Mouse (Mus musculus) cerebellum, adult 2 months (tissue): ENCODE results near the gene Ube2o. TPM values are rescaled to one million over a fixed set of nuclear protein-coding genes. Genes with fewer than 3 reads are reported as not detected.

Source experiments
- DNase-seq, 2 experiments: peaks; one replicate each; pipeline ENCODE4 v3.0.0; 2021
- H3K27ac ChIP-seq: fragments of 200-500 bp; 2 replicates; pipeline ENCODE4 v1.5.1; 2012; ENCODE audit warnings: low read length, control low read depth, inconsistent platforms; ENCODE audit not compliant: insufficient read depth
- H3K27me3 ChIP-seq: fragments of 200-500 bp; 2 replicates; pipeline ENCODE4 v1.6.1; 2012; ENCODE audit warnings: inconsistent platforms, mild to moderate bottlenecking, low read length, moderate library complexity; ENCODE audit not compliant: control insufficient read depth, insufficient read depth
- H3K4me1 ChIP-seq: fragments of 200-500 bp; 2 replicates; pipeline ENCODE4 v1.6.1; 2011; ENCODE audit warnings: low read length; ENCODE audit not compliant: control insufficient read depth, insufficient read depth
- H3K4me3 ChIP-seq: fragments of 200-500 bp; replicated peaks from 2 replicates; pipeline ENCODE3; 2011; ENCODE audit warnings: mild to moderate bottlenecking, low read depth, low read length, control low read depth; ENCODE audit not compliant: insufficient read depth
- CTCF ChIP-seq: fragments of 200-500 bp; IDR thresholded peaks from 2 replicates; pipeline ENCODE4 v1.5.1; 2011; ENCODE audit warnings: low read depth, mild to moderate bottlenecking, control low read depth, low read length, moderate library complexity, borderline replicate concordance; ENCODE audit not compliant: insufficient read depth
- POLR2A ChIP-seq: fragments of 200-500 bp; IDR thresholded peaks from 2 replicates; pipeline ENCODE4 v1.6.1; 2011; ENCODE audit warnings: low read length, control low read depth, borderline replicate concordance; ENCODE audit not compliant: insufficient read depth
- WGBS: fragments of 180-500 bp; shearing (Covaris S2); methylation state at CpG from one replicate; pipeline ENCODE4 v1.1.7; 2018; 5-methylcytosine and 5-hydroxymethylcytosine counted together
- polyA plus RNA-seq: library from polyadenylated mRNA; depleted of rRNA; stranded (reverse); fragments of >200 nt; gene quantifications from 2 replicates; pipeline ENCODE4 v1.2.3, GENCODE M21; 2012; rRNA removed

Gene Ube2o
- polyA plus RNA-seq, 1 experiment, result 88.2 TPM

- Histone ChIP-seq H3K4me1 (no peaks in the 10 kb centered on the region), H3K27me3 (no peaks in the 10 kb centered on the region), H3K27ac (no peak overlapping the region), H3K4me3 (no peak overlapping the region)
- WGBS, result 58% methylated on average over 6 of the region's 6 CpGs
- no peak for DNase-seq
- no peak for TF ChIP-seq POLR2A
- TF ChIP-seq CTCF, result no peak
Observed at GRCm38 (mm10) chr11:116491338-116491737, 89.9 kb downstream of the Ube2o start.

- Histone ChIP-seq H3K27me3 (no peaks in the 10 kb centered on the region), H3K27ac (peak overlapping the region; percentile 63), H3K4me3 (peak overlapping the region; percentile 95), H3K4me1 (no peaks in the 10 kb centered on the region)
- under 1% methylated on average over 62 of the region's 62 CpGs for WGBS
- TF ChIP-seq CTCF (no peak), POLR2A (peak; percentile 86)
- peak; percentile 86 to 90 for DNase-seq
Observed at GRCm38 (mm10) chr11:116490232-116491107, 90.8 kb downstream of the Ube2o start.

GRCm38 (mm10) chr11:116489771-116490231, 91.4 kb downstream of the Ube2o start:
- DNase-seq, result no peak
- under 1% methylated on average over 39 of the region's 39 CpGs for WGBS
- Histone ChIP-seq H3K4me3 (peak overlapping the region; percentile 95), H3K27ac (peak overlapping the region; percentile 63), H3K27me3 (no peaks in the 10 kb centered on the region), H3K4me1 (no peaks in the 10 kb centered on the region)
- TF ChIP-seq POLR2A (no peak), CTCF (no peak)

- no peak for DNase-seq
- Histone ChIP-seq H3K4me1 (no peaks in the 10 kb centered on the region), H3K4me3 (peak overlapping the region; percentile 95), H3K27ac (no peak overlapping the region), H3K27me3 (no peaks in the 10 kb centered on the region)
- TF ChIP-seq CTCF, result peak; percentile 33; the same call in 1 of the 2 replicates
- TF ChIP-seq POLR2A, result no peak
- WGBS, result 60% methylated on average over 14 of the region's 14 CpGs
Observed at GRCm38 (mm10) chr11:116488693-116489375, 92.4 kb downstream of the Ube2o start.

- no peaks in the 10 kb centered on the region for H3K4me1 ChIP-seq
- H3K4me3 ChIP-seq, result no peak overlapping the region
- H3K27me3 ChIP-seq, result no peaks in the 10 kb centered on the region
- TF ChIP-seq POLR2A (no peak), CTCF (no peak)
- DNase-seq, result no peak
- H3K27ac ChIP-seq, result no peak overlapping the region
Observed at GRCm38 (mm10) chr11:116488207-116488606, 93.0 kb downstream of the Ube2o start.

Other genes with a start within 250 kb of the Ube2o start
- gene Foxj1, start 246.0 kb downstream of the Ube2o start, polyA plus RNA-seq, result 13.9 and 15.7 TPM in 2 replicates
- 121 and 147 TPM in 2 replicates for gene Rnf157, start 168.4 kb downstream of the Ube2o start, polyA plus RNA-seq
- gene Ubald2, start 147.4 kb downstream of the Ube2o start, polyA plus RNA-seq, result 34.8 and 44.0 TPM in 2 replicates
- 0.05 TPM in 1 of 2 replicates, not detected in the other for gene Qrich2, start 115.2 kb downstream of the Ube2o start, polyA plus RNA-seq
- gene Prpsap1, start 87.2 kb downstream of the Ube2o start, polyA plus RNA-seq, result 114 and 129 TPM in 2 replicates
- 9.0 and 9.7 TPM in 2 replicates for gene Sphk1, start 50.5 kb downstream of the Ube2o start, polyA plus RNA-seq
- gene Aanat, start 5.0 kb upstream of the Ube2o start, polyA plus RNA-seq, result 1.2 and 1.3 TPM in 2 replicates
- 1.9 and 2.2 TPM in 2 replicates for gene Rhbdf2, start 45.6 kb upstream of the Ube2o start, polyA plus RNA-seq
- 13.7 and 14.2 TPM in 2 replicates for gene Prcd, start 72.1 kb upstream of the Ube2o start, polyA plus RNA-seq
- gene Cygb, start 72.9 kb upstream of the Ube2o start, polyA plus RNA-seq, result 105 and 113 TPM in 2 replicates
- 0.03 TPM in 1 of 2 replicates, not detected in the other for gene St6galnac1, start 194.1 kb upstream of the Ube2o start, polyA plus RNA-seq
- gene Mxra7, start 246.6 kb upstream of the Ube2o start, polyA plus RNA-seq, result 18.1 and 20.9 TPM in 2 replicates